Mouse (Mus musculus): ENCODE data around the gene Wdr81. TPM values are rescaled to one million over a fixed set of nuclear protein-coding genes. Genes with fewer than 3 reads are reported as not detected.

Wdr81 gene
- polyA plus RNA-seq, 1 experiment from 2014 or later, result 6.6 TPM

DNA sequence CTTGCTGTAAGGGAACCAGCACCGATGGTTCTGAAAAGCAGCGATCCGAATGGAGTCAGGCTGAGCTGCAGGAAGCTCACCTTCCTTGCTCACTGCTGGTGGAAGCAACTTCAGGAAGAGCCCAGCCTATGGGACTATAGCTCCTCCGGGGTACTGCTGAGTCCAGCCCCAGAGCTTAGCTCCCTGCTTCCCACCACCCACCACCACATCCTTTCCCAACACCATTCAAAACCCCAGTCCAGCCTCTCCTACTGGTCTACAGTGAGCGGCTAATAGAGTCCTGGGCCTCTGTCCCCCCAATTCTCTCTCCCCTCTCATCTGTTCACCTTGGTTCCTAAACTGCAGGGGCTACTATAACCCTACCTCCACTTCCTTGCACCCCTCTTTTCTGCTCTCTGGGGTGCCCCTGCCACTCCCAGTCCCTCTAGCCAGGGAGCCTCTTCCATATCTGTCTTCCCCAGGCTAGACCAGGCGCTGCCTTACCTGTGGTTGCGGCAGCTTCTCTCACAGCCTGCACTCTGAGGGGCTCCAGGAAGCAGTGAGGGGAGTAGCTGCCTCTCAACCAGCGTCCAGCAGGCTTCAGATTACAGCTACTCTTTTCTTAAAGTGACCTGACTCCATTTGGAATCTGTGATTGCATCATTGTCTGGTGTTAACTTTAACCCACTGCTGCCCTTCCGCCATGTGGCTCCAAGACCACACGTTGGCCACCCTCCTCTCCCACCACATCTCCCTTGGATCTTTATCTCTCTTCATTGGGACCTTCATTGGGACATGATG, 32.3 kb downstream of the Wdr81 start, which contains the start of gene Serpinf1:
Serpinf1 (minus strand) TSS at position 689 of the 780 bp plus-strand sequence.
- H3K27me3 ChIP-seq (ENCODE audit: low read depth, poor library complexity, severe bottlenecking), result no peaks in the 10 kb centered on the region
- no peaks in the 10 kb centered on the region for H3K9me3 ChIP-seq (replicated peaks)
- H3K27ac ChIP-seq, result peak within 1 kb of the TSS; percentile 88
- WGBS, result 31% methylated on average over 10 of the region's 10 CpGs
- peak within 1 kb of the TSS; percentile 68 for H3K4me3 ChIP-seq
- peaks cover 18% of the 10 kb centered on the region for H3K36me3 ChIP-seq
- H3K4me1 ChIP-seq, result peaks cover 32% of the 10 kb centered on the region
- DNase-seq (ENCODE audit: low spot score), result peak; percentile 62

DNA sequence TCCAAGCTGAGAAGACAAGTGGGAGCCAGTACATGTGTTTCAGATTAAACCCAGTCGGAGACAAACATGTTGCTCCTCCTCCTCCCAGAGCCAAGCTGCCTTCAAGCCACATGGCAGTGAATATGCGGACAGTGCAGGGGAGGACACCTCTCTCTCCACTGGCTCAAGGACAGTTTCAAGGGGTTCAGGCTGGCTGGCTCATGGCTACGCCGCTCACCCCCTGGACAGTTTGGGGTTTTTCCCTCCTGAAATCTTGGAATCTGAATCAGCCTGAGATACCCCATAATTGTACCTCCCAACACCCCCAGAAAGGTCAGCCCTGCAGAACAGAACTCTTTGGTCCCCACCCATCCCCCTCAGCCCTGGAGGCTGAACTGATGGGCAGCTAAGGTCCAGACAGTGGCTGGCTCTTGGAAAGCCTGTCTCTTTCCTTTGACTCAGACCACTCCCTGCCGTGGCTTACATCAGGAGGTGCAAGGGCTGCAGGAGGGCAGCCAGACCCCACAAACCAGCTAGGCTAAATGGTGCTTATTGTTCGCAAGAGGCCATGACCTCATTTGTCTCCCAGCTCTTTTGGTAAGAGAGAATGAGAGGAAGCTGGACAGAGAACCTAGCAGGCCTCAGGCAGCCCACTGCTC, 33.0 kb downstream of the Wdr81 start:
- peak; percentile 58 for DNase-seq (ENCODE audit: low spot score)
- H3K36me3 ChIP-seq, result peaks cover 25% of the 10 kb centered on the region
- H3K9me3 ChIP-seq (replicated peaks), result no peaks in the 10 kb centered on the region
- 26% methylated on average over 6 of the region's 6 CpGs for WGBS
- peak overlapping the region; percentile 68 for H3K4me3 ChIP-seq
- H3K27ac ChIP-seq, result peak overlapping the region; percentile 88
- H3K27me3 ChIP-seq (ENCODE audit: low read depth, poor library complexity, severe bottlenecking), result no peaks in the 10 kb centered on the region
- peaks cover 32% of the 10 kb centered on the region for H3K4me1 ChIP-seq

DNA sequence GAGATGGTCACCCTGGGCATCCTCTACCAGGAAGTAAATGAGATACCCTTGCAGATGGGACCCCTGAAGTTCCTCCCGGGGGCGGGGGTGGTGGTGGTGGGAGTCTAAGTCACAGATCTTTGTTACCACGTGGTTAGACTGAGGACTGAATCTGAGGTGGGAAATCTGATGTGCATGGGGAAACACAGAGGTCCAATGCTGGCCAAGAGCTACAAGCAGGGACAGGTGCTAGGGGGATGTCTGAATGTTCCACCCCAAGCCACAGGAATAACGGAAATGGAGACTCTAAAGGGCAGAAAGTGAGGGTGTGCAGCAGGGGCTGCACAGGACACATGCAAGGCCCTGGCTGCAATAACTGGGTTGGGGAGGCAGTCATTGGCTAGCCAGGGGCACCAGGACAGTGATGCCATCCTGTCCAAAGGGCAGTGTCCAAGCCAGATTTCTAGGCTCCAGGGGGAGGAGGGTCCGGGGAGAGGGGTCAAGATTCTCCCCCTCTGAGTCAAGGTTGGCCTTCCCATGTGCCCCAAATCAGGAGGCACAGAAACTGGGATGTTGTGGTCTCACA, 33.6 kb downstream of the Wdr81 start:
- Histone ChIP-seq H3K4me3 (peak overlapping the region; percentile 68), H3K4me1 (peaks cover 32% of the 10 kb centered on the region), H3K27me3 (ENCODE audit: low read depth, poor library complexity, severe bottlenecking) (no peaks in the 10 kb centered on the region), H3K9me3 (replicated peaks) (no peaks in the 10 kb centered on the region), H3K27ac (peak overlapping the region; percentile 88), H3K36me3 (peaks cover 31% of the 10 kb centered on the region)
- peak; percentile 38 for DNase-seq (ENCODE audit: low spot score)
- WGBS, result 55% methylated on average over 5 of the region's 5 CpGs

DNA sequence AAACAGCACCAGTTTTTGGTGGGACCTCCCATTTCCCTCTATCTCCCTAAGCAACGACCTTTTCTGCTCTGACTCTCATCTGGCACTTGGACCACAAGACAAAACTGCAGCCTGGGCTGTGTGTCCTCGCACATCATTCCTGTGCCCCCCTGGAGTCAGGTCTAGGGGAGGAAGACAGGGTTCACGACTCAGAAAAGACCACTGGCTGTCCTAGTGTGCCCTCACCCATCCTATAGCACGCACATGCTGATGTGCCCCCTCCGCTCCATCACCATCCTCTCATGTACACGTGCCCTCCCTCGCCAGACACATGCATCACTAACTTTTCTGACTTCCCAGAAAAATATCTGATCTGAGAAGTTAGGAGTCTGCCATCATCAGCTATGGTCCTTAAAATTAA, 34.5 kb downstream of the Wdr81 start:
- WGBS, result 86% methylated on average over 7 of the region's 7 CpGs
- peak overlapping the region; percentile 88 for H3K27ac ChIP-seq

DNA sequence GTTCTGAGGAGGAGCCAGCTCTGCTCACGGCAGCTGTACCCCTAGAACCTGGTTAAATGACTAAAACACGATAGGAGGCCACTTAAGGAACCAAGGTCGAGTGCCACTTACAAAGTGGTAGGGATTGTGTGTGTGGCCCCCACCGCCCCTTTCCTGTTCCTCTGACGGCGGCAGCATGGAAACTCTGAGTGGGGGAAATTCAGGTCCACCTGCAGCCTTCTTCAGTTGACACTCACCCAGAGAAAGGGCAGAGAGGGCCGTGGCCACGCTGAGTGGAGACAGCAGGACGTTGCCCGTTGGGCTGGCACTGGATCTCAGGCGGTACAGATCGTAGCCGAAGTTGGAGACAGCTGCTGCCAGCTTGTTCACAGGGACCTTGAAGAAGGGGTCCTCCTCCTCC, 38.5 kb downstream of the Wdr81 start:
- no peaks in the 10 kb centered on the region for H3K9me3 ChIP-seq (replicated peaks)
- 90% methylated on average over 13 of the region's 13 CpGs for WGBS

More for the DNA sequence above, 34.5 kb downstream of the Wdr81 start:
- H3K9me3 ChIP-seq (replicated peaks), result no peaks in the 10 kb centered on the region
- peaks cover 32% of the 10 kb centered on the region for H3K4me1 ChIP-seq
- H3K36me3 ChIP-seq, result peaks cover 40% of the 10 kb centered on the region
- H3K4me3 ChIP-seq, result no peak overlapping the region
- H3K27me3 ChIP-seq (ENCODE audit: low read depth, poor library complexity, severe bottlenecking), result no peaks in the 10 kb centered on the region
- no peak for DNase-seq (ENCODE audit: low spot score)

DNA sequence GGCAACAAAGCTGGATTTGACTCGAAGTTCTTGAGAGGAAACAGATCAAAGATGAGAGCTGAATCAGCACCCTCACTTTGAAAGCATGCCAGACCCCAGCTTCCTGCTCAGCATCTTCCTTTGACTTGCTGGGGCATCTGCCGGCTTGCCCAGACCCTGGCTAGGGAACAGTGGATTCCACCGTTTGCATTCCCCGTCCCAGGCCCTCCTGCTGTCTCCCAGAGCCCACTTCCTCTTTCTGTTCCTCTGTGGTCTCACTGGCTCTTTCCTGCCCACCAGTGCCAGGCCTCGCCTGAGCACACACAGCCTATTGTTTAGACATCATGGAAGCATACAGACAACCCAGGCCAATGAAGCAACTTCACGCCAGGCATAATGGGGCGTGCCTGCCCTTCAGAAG, 39.4 kb downstream of the Wdr81 start:
- Histone ChIP-seq H3K36me3 (peaks cover 88% of the 10 kb centered on the region), H3K27me3 (ENCODE audit: low read depth, poor library complexity, severe bottlenecking) (no peaks in the 10 kb centered on the region), H3K27ac (no peak overlapping the region), H3K4me3 (no peak overlapping the region), H3K4me1 (peaks cover 5% of the 10 kb centered on the region; the same call in 1 of the 2 replicates), H3K9me3 (replicated peaks) (no peaks in the 10 kb centered on the region)
- DNase-seq (ENCODE audit: low spot score), result no peak
- WGBS, result 67% methylated on average over 7 of the region's 7 CpGs

More for the DNA sequence above, 38.5 kb downstream of the Wdr81 start:
- peaks cover 80% of the 10 kb centered on the region for H3K36me3 ChIP-seq
- no peaks in the 10 kb centered on the region for H3K27me3 ChIP-seq (ENCODE audit: low read depth, poor library complexity, severe bottlenecking)
- H3K4me3 ChIP-seq, result no peak overlapping the region
- H3K4me1 ChIP-seq, result peaks cover 14% of the 10 kb centered on the region
- no peak for DNase-seq (ENCODE audit: low spot score)
- H3K27ac ChIP-seq, result no peak overlapping the region

DNA sequence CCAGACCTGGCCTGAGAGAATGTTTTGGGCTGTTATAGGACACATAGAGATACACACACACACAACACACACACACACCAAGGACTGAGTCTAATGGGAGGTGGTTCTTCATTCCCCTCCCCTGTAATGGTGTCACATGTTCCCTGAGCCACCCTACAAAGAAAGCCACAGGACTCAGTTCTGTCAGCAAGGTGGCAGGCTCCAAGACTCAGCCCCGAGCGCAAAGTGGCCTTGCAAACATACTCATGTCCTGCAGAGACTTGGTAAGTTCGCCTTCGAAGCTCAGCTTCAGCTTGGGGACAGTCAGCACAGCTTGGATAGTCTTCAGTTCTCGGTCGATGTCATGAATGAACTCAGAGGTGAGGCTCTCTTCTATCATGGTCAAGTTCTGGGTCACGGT, 43.9 kb downstream of the Wdr81 start:
- Histone ChIP-seq H3K4me3 (no peak overlapping the region), H3K9me3 (replicated peaks) (no peaks in the 10 kb centered on the region), H3K36me3 (peaks cover 75% of the 10 kb centered on the region), H3K27ac (no peak overlapping the region), H3K4me1 (no peaks in the 10 kb centered on the region), H3K27me3 (ENCODE audit: low read depth, poor library complexity, severe bottlenecking) (no peaks in the 10 kb centered on the region)
- no peak for DNase-seq (ENCODE audit: low spot score)
- 86% methylated on average over 7 of the region's 7 CpGs for WGBS

DNA sequence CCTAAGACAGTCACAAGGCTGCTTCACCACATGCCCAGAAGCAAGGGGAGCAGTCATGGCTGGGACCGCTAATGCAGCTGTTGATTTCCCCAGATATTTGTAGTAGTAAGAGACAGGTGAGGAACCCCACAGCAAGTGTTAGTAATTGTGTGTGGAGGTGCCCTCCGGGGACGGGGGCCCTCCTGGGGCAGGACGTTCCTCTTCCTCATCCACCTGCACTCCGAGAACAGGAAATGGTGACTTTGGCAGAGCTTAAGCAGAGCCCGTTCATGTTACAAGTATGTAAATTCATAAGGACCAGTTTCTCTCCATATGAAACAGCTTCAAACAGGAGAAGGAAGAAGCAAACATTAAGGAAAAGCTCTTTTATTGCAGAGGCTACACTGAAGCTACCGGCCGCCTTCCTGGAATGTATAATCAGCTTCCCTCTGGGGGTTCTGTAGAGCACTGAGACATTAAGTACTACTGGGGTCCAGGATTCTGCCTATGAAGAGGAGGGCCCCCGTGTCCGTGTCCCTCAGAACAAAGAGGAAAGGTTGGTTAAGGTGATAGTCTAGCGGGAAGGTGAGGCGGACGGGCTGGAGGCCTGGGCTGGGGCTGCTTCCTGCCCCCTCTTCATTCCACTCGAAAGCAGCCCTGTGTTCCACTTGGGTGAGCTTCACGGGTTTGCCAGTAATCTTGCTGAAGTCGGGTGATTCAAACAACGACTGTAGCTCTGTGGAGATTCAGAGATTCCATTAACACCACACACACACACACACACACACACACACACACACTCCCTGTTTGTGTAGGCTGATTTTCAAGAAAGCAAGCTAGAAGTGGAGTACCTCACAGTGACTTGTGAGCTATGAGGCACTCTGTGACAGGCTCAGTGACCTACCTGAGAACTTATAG, 44.6 kb downstream of the Wdr81 start:
- Histone ChIP-seq H3K4me1 (no peaks in the 10 kb centered on the region), H3K9me3 (replicated peaks) (no peaks in the 10 kb centered on the region), H3K4me3 (no peak overlapping the region), H3K36me3 (peaks cover 69% of the 10 kb centered on the region), H3K27ac (no peak overlapping the region), H3K27me3 (ENCODE audit: low read depth, poor library complexity, severe bottlenecking) (no peaks in the 10 kb centered on the region)
- no peak for DNase-seq (ENCODE audit: low spot score)
- 93% methylated on average over 17 of the region's 17 CpGs for whole genome bisulfite sequencing

DNA sequence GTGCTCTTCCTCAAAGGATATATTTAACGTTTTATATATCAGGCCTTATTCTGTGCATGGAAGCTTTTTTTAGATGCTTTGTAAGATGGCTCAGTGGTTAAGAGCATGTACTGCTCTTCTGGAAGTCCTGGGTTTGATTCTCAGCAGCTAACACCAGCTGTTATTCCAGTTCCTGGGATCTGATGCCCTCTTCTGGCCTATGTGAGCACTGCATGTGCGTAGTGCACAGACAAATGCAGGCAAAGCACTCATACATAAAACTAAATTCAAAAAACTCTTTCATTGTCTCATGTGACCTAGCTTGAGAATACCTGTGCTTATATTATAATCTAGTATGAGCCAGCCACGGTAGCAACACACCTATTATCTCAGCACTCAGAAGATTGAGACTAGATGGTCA, 47.7 kb downstream of the Wdr81 start:
- Histone ChIP-seq H3K9me3 (replicated peaks) (no peaks in the 10 kb centered on the region), H3K36me3 (peaks cover 38% of the 10 kb centered on the region), H3K27ac (no peak overlapping the region), H3K4me1 (no peaks in the 10 kb centered on the region), H3K27me3 (ENCODE audit: low read depth, poor library complexity, severe bottlenecking) (no peaks in the 10 kb centered on the region), H3K4me3 (no peak overlapping the region)
- peak; percentile 67 for DNase-seq (ENCODE audit: low spot score)
- WGBS, result 40% methylated on average over 3 of the region's 3 CpGs

DNA sequence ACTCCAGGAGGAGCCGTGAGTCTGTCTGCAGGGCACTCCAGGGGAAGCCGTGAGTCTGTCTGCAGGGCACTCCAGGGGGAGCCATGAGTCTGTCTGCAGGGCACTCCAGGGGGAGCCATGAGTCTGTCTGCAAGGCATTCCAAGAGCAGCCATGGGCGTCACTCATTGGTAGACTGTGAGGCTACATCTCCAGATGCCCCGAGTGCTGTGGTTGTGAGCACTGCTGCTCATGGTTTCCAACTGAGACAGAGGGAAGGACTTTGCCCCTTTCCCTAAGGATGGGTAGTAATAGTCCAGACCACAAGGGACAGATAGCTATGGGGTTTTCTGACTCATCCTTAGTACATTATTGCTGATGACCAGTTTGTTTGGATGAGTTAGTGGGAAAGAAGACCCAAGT, 48.4 kb downstream of the Wdr81 start:
- H3K4me3 ChIP-seq, result no peak overlapping the region
- H3K27ac ChIP-seq, result no peak overlapping the region
- WGBS, result 77% methylated on average over 4 of the region's 4 CpGs
- H3K36me3 ChIP-seq, result peaks cover 31% of the 10 kb centered on the region
- no peaks in the 10 kb centered on the region for H3K9me3 ChIP-seq (replicated peaks)
- H3K27me3 ChIP-seq (ENCODE audit: low read depth, poor library complexity, severe bottlenecking), result no peaks in the 10 kb centered on the region
- no peaks in the 10 kb centered on the region for H3K4me1 ChIP-seq
- no peak for DNase-seq (ENCODE audit: low spot score)

DNA sequence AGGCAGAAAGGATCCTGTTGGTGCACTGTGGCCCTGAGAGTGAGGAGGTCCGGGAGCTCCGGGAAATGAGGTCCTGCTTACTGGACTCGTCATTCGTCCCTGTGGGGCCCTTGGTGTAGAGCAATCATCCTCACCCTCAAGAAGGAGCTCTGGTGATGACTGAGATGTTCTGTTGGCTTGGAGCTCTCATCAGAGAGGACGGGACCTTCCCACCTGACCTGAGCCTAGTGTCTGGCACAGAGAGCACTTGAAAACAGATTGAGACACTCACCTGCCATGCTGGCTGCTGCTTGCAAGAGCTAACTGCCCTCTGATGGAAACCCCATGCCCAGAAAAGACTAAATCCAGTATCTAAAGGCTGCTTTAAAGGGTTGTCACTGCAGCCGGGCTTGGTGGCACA, 49.7 kb downstream of the Wdr81 start:
- no peaks in the 10 kb centered on the region for H3K4me1 ChIP-seq
- no peak for DNase-seq (ENCODE audit: low spot score)
- H3K9me3 ChIP-seq (replicated peaks), result no peaks in the 10 kb centered on the region
- H3K27ac ChIP-seq, result no peak overlapping the region
- peaks cover 22% of the 10 kb centered on the region for H3K36me3 ChIP-seq
- H3K27me3 ChIP-seq (ENCODE audit: low read depth, poor library complexity, severe bottlenecking), result no peaks in the 10 kb centered on the region
- no peak overlapping the region for H3K4me3 ChIP-seq
- WGBS, result 89% methylated on average over 6 of the region's 6 CpGs

DNA sequence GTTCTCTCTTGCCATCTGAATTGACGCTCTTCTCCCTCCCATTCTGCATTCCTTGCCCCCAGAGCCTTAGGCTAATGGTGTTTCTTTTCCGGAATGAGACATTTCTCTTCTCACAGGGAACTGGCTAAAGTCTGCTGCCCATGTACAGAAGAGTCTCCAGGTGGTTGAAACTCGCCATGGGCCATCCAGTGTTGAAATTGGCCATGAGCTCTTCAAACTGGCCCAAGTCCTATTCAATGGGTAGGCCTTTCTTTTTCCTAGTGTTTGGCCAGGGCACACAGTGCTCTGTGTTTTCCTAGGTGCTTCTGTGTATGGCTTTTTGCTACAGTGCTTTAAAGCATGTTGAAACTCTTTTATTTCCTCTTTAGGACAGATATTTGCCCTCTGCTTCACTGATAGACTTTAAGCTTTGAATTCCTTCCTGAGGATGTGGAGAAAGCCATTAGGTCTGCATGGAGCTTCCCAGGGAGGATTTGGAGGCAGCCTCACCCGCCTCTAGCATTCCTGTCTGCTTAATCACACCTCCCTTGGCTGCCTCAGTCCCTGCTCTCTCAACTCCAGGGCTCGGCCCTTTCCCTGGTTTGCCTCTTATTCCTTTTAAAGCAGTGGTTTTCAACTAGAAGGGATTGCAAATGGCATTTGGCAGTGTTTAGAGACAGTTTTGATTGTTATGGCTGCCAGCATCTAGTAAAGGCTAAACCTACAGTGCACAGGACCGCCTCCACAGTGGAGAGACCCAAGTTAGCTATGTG, 51.0 kb downstream of the Wdr81 start:
- WGBS, result 77% methylated on average over 6 of the region's 6 CpGs
- no peaks in the 10 kb centered on the region for H3K4me1 ChIP-seq
- 0 out of 2 replicates have a peak, but pooled peaks cover 14% of the 10 kb centered on the region for H3K36me3 ChIP-seq
- H3K27me3 ChIP-seq (ENCODE audit: low read depth, poor library complexity, severe bottlenecking), result no peaks in the 10 kb centered on the region
- no peak for DNase-seq (ENCODE audit: low spot score)
- H3K9me3 ChIP-seq (replicated peaks), result no peaks in the 10 kb centered on the region
- H3K4me3 ChIP-seq, result no peak overlapping the region
- no peak overlapping the region for H3K27ac ChIP-seq

Measured in limb, embryonic 10.5 days (tissue).